Mouse (Mus musculus) myocyte (in vitro differentiated cells): Measurements from ENCODE around the gene Iars2. TPM values are rescaled to one million over a fixed set of nuclear protein-coding genes. Genes with fewer than 3 reads are reported as not detected.

Experiments used
- H3K27me3 ChIP-seq: one replicate; pipeline ENCODE4 v1.6.1; 2011; ENCODE audit not compliant: control insufficient read depth, insufficient read depth, insufficient read length
- H3K36me3 ChIP-seq: one replicate; pipeline ENCODE4 v1.6.1; 2011; ENCODE audit not compliant: control insufficient read depth, insufficient read depth
- H3K4me2 ChIP-seq: one replicate; pipeline ENCODE4 v1.6.1; 2011; ENCODE audit warnings: low read depth, control low read depth
- H3K4me3 ChIP-seq: one replicate; pipeline ENCODE4 v1.5.1; 2011; ENCODE audit warnings: mild to moderate bottlenecking, control low read depth, moderate library complexity
- H3K79me2 ChIP-seq: one replicate; pipeline ENCODE4 v1.6.1; 2011; ENCODE audit not compliant: control insufficient read depth, insufficient read depth
- H3ac ChIP-seq: one replicate; pipeline ENCODE4 v1.6.1; 2011; ENCODE audit not compliant: control insufficient read depth, insufficient read length
- CEBPB ChIP-seq: IDR thresholded peaks from 2 replicates; pipeline ENCODE4 v1.6.1; 2011; ENCODE audit warnings: mild to moderate bottlenecking, moderate library complexity; ENCODE audit not compliant: poor library complexity, insufficient read depth, severe bottlenecking
- E2F4 ChIP-seq: IDR thresholded peaks from one replicate; pipeline ENCODE4 v1.6.1; 2011; ENCODE audit warnings: mild to moderate bottlenecking, control low read depth, moderate library complexity; ENCODE audit not compliant: insufficient read depth
- MAX ChIP-seq: IDR thresholded peaks from one replicate; pipeline ENCODE4 v1.6.1; 2011; ENCODE audit warnings: low read depth, mild to moderate bottlenecking, control low read depth
- MYOD1 ChIP-seq, 3 experiments: IDR thresholded peaks; one replicate each; pipeline ENCODE4 v1.6.1; 2011; ENCODE audit warnings: control low read depth in 2 of 3, low read depth in 2 of 3, mild to moderate bottlenecking in 2 of 3, moderate library complexity in 1 of 3; ENCODE audit not compliant: insufficient read length in 2 of 3, control insufficient read depth in 1 of 3
- MYOG ChIP-seq, 3 experiments: IDR thresholded peaks; one replicate each; pipeline ENCODE4 v1.6.1; 2011; ENCODE audit warnings: control low read depth in 2 of 3, low read depth in 2 of 3, mild to moderate bottlenecking in 2 of 3; ENCODE audit not compliant: insufficient read length in 2 of 3, control insufficient read depth in 1 of 3, insufficient read depth in 1 of 3
- POLR2A ChIP-seq: IDR thresholded peaks from one replicate; pipeline ENCODE4 v1.6.1; 2011; ENCODE audit warnings: low read depth, mild to moderate bottlenecking, control low read depth, moderate library complexity; ENCODE audit not compliant: insufficient read length
- POLR2AphosphoS2 ChIP-seq: IDR thresholded peaks from one replicate; pipeline ENCODE4 v1.6.1; 2011; ENCODE audit warnings: low read depth, control low read depth; ENCODE audit not compliant: insufficient read length
- REST ChIP-seq: IDR thresholded peaks from one replicate; pipeline ENCODE4 v1.6.1; 2011; ENCODE audit warnings: mild to moderate bottlenecking, control low read depth, moderate library complexity; ENCODE audit not compliant: insufficient read depth, insufficient read length
- SRF ChIP-seq: IDR thresholded peaks from one replicate; pipeline ENCODE4 v1.6.1; 2011; ENCODE audit warnings: low read depth; ENCODE audit not compliant: control insufficient read depth, insufficient read length
- TCF12 ChIP-seq: IDR thresholded peaks from one replicate; pipeline ENCODE4 v1.6.1; 2011; ENCODE audit warnings: mild to moderate bottlenecking, control low read depth; ENCODE audit not compliant: poor library complexity, insufficient read depth, severe bottlenecking
- TCF3 ChIP-seq: IDR thresholded peaks from one replicate; pipeline ENCODE4 v1.6.1; 2011; ENCODE audit warnings: low read depth, control low read depth; ENCODE audit not compliant: insufficient read length
- USF1 ChIP-seq: IDR thresholded peaks from one replicate; pipeline ENCODE4 v1.6.1; 2011; ENCODE audit warnings: low read depth, mild to moderate bottlenecking, control low read depth, moderate library complexity
- polyA plus RNA-seq: library from polyadenylated mRNA; unstranded; fragments of >200 nt; fragmentation: generic; extraction: Trizol; gene quantifications from one replicate; pipeline ENCODE4 v1.2.1, GENCODE M21; 2012; ENCODE audit warnings: missing spikeins

Iars2 gene
- polyA plus RNA-seq, 1 experiment: 16.2 TPM

DNA sequence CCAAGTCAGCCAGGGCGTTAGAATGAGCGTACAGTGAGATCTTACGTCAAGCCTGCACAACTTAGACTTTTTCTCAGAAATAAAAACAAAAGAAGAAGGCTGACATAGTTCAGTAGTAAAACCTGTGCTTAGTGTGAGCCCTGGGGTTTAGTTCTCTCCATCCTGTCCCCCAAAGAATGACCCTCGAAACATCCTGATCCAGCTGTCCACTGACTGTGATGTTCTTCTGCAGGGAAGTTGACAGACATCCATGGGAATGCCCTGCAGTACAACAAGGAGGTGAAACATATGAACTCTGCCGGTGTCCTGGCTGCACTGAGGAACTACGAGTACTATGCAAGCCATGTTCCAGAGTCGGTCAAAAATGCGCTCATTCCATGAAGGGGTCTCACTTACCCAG lies 27.1 kb upstream of the Iars2 start:
- Histone ChIP-seq H3K79me2 (no peaks in the 10 kb centered on the region), H3ac (no peak overlapping the region), H3K36me3 (peaks cover 7% of the 10 kb centered on the region), H3K4me3 (no peak overlapping the region), H3K4me2 (no peak overlapping the region), H3K27me3 (no peaks in the 10 kb centered on the region)
- TF ChIP-seq REST (no peak), POLR2AphosphoS2 (no peak), TCF3 (no peak), E2F4 (no peak), MYOG (IDR thresholded peaks at IDR 0.05; ENCODE audit: control insufficient read depth in 1 of 3, insufficient read depth in 1 of 3, insufficient read length in 2 of 3, low read depth in 2 of 3) (no peak), POLR2A (no peak), MAX (no peak), TCF12 (no peak), MYOD1 (IDR thresholded peaks at IDR 0.05; ENCODE audit: control insufficient read depth in 1 of 3, insufficient read length in 2 of 3, low read depth in 2 of 3) (no peak), USF1 (no peak), CEBPB (no peak), SRF (no peak)

DNA sequence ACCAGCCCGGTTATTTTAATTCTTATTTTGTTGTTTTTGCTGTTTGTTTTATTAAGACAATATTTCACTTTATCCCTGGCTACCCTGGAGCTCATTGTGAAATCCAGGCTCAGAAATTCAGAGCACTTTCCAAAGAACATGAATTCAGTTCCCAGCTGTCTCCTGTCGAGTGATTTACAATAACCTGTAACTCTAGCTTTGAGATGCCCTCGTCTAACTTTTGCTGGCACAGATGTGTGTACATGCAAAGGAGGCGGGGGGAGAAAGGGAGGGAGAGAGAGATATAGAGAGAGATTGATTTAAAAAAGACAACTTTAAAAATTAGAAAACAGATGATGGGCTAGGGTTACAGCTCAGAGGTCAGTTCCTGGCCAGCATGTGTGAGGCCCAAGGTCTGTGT lies 25.5 kb upstream of the Iars2 start:
- H3K36me3 ChIP-seq: peaks cover 13% of the 10 kb centered on the region
- H3ac ChIP-seq: no peak overlapping the region
- H3K79me2 ChIP-seq: no peaks in the 10 kb centered on the region
- no peak overlapping the region for H3K4me3 ChIP-seq
- no peaks in the 10 kb centered on the region for H3K27me3 ChIP-seq
- H3K4me2 ChIP-seq: no peak overlapping the region
- TF ChIP-seq POLR2A (no peak), TCF12 (no peak), MAX (no peak), POLR2AphosphoS2 (no peak), USF1 (no peak), REST (no peak), CEBPB (no peak), TCF3 (no peak), E2F4 (no peak), MYOD1 (IDR thresholded peaks at IDR 0.05; ENCODE audit: control insufficient read depth in 1 of 3, insufficient read length in 2 of 3, low read depth in 2 of 3) (no peak), SRF (no peak), MYOG (IDR thresholded peaks at IDR 0.05; ENCODE audit: control insufficient read depth in 1 of 3, insufficient read depth in 1 of 3, insufficient read length in 2 of 3, low read depth in 2 of 3) (no peak)

DNA sequence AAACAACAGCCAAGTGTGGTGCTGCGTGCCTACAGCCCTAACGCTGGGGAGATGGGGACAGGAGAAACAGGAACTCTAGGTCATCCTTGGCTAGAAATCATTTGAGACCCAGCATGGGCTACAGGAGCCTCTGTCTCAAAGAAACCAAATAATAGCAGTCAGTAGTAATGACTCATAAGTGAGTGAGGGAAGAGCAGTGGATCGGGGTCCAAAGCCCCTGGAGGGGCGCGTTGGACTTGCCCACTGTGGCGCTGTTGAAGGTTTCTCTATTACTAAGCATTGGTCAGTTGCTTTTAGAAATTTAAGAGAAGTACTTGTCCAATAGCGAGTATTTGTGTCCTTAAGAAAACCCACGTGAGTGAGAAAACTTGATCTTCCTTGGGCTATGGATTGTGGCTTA lies 24.2 kb upstream of the Iars2 start:
- no peak overlapping the region for H3K4me2 ChIP-seq
- TF ChIP-seq MAX: no peak
- no peak for TF ChIP-seq MYOD1 (IDR thresholded peaks at IDR 0.05; ENCODE audit: control insufficient read depth in 1 of 3, insufficient read length in 2 of 3, low read depth in 2 of 3)
- TF ChIP-seq POLR2A: no peak
- TF ChIP-seq SRF: no peak
- H3K36me3 ChIP-seq: peaks cover 19% of the 10 kb centered on the region
- no peaks in the 10 kb centered on the region for H3K27me3 ChIP-seq
- H3K4me3 ChIP-seq: no peak overlapping the region
- no peaks in the 10 kb centered on the region for H3K79me2 ChIP-seq
- H3ac ChIP-seq: no peak overlapping the region

DNA sequence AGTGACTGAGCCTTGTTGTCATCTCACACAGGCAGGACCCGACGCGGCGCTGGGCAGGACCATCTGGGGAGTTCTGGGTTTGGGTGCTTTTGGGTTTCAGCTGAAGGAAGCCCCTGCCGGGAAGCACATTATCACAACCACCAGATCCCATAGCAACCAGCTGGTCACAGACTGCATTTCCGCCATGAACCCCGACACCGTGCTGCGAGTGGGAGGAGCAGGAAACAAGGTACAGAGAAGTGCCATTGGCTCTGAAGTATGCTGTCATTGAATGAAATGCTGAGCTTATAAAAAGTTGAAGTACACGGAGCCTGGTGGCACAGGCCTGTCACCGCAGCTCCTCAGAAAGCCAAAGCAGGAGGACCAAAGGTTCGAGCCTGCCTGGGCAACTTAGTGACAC lies 23.0 kb upstream of the Iars2 start:
- no peak overlapping the region for H3K4me2 ChIP-seq
- no peak overlapping the region for H3K4me3 ChIP-seq
- H3K27me3 ChIP-seq: no peaks in the 10 kb centered on the region
- no peaks in the 10 kb centered on the region for H3K79me2 ChIP-seq
- peaks cover 21% of the 10 kb centered on the region for H3K36me3 ChIP-seq
- TF ChIP-seq CEBPB (no peak), MYOD1 (IDR thresholded peaks at IDR 0.05; ENCODE audit: control insufficient read depth in 1 of 3, insufficient read length in 2 of 3, low read depth in 2 of 3) (no peak), REST (no peak), MAX (no peak), POLR2AphosphoS2 (no peak), POLR2A (no peak), E2F4 (no peak), TCF12 (no peak), MYOG (IDR thresholded peaks at IDR 0.05; ENCODE audit: control insufficient read depth in 1 of 3, insufficient read depth in 1 of 3, insufficient read length in 2 of 3, low read depth in 2 of 3) (no peak), TCF3 (no peak)
- no peak overlapping the region for H3ac ChIP-seq

DNA sequence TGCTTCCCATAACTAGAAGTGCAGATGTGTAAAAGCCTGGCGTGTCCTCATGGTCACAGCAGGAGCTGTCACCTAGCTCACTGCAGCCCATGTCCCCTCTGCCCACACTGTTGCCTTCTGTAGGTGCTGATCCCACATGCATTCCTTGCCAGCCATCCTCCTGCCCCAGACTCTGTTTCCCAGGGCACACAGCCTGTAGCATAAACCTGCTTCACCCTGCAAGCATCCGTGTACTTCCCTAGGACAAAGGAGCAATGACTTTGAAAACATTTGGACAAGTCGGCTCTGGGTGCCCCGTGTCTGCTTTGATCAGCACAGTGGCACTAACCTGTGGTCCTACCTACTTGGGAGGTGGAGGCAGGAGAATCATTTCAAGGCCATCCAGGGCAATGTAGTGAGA lies 21.4 kb upstream of the Iars2 start:
- Histone ChIP-seq H3K79me2 (no peaks in the 10 kb centered on the region), H3K36me3 (peaks cover 21% of the 10 kb centered on the region), H3K4me2 (no peak overlapping the region), H3K27me3 (no peaks in the 10 kb centered on the region), H3ac (no peak overlapping the region), H3K4me3 (no peak overlapping the region)
- TF ChIP-seq TCF12 (no peak), USF1 (no peak), MYOD1 (IDR thresholded peaks at IDR 0.05; ENCODE audit: control insufficient read depth in 1 of 3, insufficient read length in 2 of 3, low read depth in 2 of 3) (no peak), SRF (no peak), REST (no peak), POLR2AphosphoS2 (no peak), E2F4 (no peak), POLR2A (no peak), CEBPB (no peak), MAX (no peak)
